Mouse (Mus musculus) fibroblast of lung, adult 2 months (primary cell): ENCODE data around the gene Fam19a1.

Experiments used
- DNase-seq: peaks from one replicate; pipeline ENCODE4 v3.0.0-alpha.2; 2011; ENCODE audit warnings: low read depth

Gene Fam19a1

DNA sequence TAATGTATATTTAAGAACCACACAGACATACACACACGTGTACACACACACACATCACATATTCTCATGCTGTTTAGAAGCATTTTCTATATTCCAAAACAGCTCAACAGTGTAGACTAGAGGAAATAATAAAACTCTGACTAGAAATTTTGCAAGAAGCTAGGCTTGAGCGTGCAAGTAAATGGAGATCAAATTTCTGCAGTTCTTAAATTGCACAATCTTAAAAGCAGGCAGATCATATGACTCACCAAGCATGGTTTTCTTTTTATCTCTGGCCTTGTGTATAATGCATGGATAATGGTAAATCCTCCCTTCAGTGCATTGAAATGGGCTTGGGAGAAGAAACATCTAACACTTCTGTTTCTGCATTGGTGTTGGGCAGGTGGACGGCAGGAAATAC, 564.9 kb downstream of the Fam19a1 start:
- DNase-seq = no peak
